Mouse (Mus musculus): ENCODE results near the gene Pibf1.

The Pibf1 gene

GRCm38 (mm10) chr14:99141786-99142633 is 42.8 kb downstream of the Pibf1 start:
- DNase-seq: peak; percentile 77 to 78

GRCm38 (mm10) chr14:99146841-99147240 is 47.6 kb downstream of the Pibf1 start:
- no peak for DNase-seq

GRCm38 (mm10) chr14:99152683-99153082 is 53.5 kb downstream of the Pibf1 start:
- no peak for DNase-seq

GRCm38 (mm10) chr14:99159940-99160339 is 60.7 kb downstream of the Pibf1 start:
- no peak for DNase-seq

GRCm38 (mm10) chr14:99163051-99163450 is 63.8 kb downstream of the Pibf1 start:
- no peak for DNase-seq

- no peak for DNase-seq
These were observed 75.0 kb downstream of the Pibf1 start for GRCm38 (mm10) chr14:99174138-99174745.

- no peak for DNase-seq
These were observed 77.3 kb downstream of the Pibf1 start for GRCm38 (mm10) chr14:99176559-99176958.

GRCm38 (mm10) chr14:99190153-99190790 is 91.0 kb downstream of the Pibf1 start:
- DNase-seq: no peak

GRCm38 (mm10) chr14:99205865-99206264 is 106.6 kb downstream of the Pibf1 start:
- DNase-seq: no peak

- DNase-seq: no peak
These were observed 107.4 kb downstream of the Pibf1 start for GRCm38 (mm10) chr14:99206591-99206990.

- DNase-seq: no peak
These were observed 111.2 kb downstream of the Pibf1 start for GRCm38 (mm10) chr14:99210431-99210830.

GRCm38 (mm10) chr14:99218396-99219012 is 119.3 kb downstream of the Pibf1 start:
- no peak for DNase-seq

- DNase-seq: no peak
These were observed 120.5 kb downstream of the Pibf1 start for GRCm38 (mm10) chr14:99219757-99220171.

GRCm38 (mm10) chr14:99225929-99226328 is 126.7 kb downstream of the Pibf1 start:
- DNase-seq: no peak

GRCm38 (mm10) chr14:99229071-99229780 is 130.0 kb downstream of the Pibf1 start:
- DNase-seq: no peak

- DNase-seq: no peak
These were observed 133.8 kb downstream of the Pibf1 start for GRCm38 (mm10) chr14:99233056-99233455.

- DNase-seq: no peak
These were observed 137.9 kb downstream of the Pibf1 start for GRCm38 (mm10) chr14:99237115-99237514.

- no peak for DNase-seq
These were observed 141.3 kb downstream of the Pibf1 start for GRCm38 (mm10) chr14:99240563-99240962.

- no peak for DNase-seq
These were observed 145.3 kb downstream of the Pibf1 start for GRCm38 (mm10) chr14:99244508-99244907.

- no peak for DNase-seq
These were observed 162.8 kb downstream of the Pibf1 start for GRCm38 (mm10) chr14:99262026-99262425.

- no peak for DNase-seq
These were observed 164.6 kb downstream of the Pibf1 start for GRCm38 (mm10) chr14:99263816-99264215.

- no peak for DNase-seq
These were observed 166.6 kb downstream of the Pibf1 start for GRCm38 (mm10) chr14:99265791-99266190.

GRCm38 (mm10) chr14:99266749-99267148 is 167.5 kb downstream of the Pibf1 start:
- DNase-seq: no peak
